Mouse (Mus musculus) bone marrow macrophage, adult 2 months (primary cell): Measurements from ENCODE around the gene Bcr.

Source experiments
- CTCF ChIP-seq: IDR thresholded peaks from 2 replicates; pipeline ENCODE4 v1.5.1; 2012; ENCODE audit warnings: low read depth, mild to moderate bottlenecking, low read length, moderate library complexity
- POLR2A ChIP-seq: IDR thresholded peaks from 2 replicates; pipeline ENCODE4 v1.6.1; 2012; ENCODE audit warnings: mild to moderate bottlenecking, low read depth, low read length, borderline replicate concordance

GRCm38 (mm10) chr10:75030234-75030633, 30.2 kb upstream of the Bcr start:
- TF ChIP-seq POLR2A (no peak), CTCF (no peak)
